Comparison of ENCODE assay signal across 8 mouse cellular contexts in genomic region chr8:119311412-119311811, GRCm38 (mm10). TPM values are rescaled to one million over a fixed set of nuclear protein-coding genes. Genes with fewer than 3 reads are reported as not detected.
A peak's percentile ranks its signal among the peaks of the same experiment; 100 is the strongest.
DNase-seq lines count a peak whose midpoint lies in the region; ATAC-seq and TF ChIP-seq lines count a peak whose summit lies in the region.
"Had no signal": no experiment of that assay in that cellular context is flagged by ENCODE, and none has a peak within 500 bp of the region (broad histone marks: within the 10 kb centered on the region; RNA-seq: fewer than 3 reads in every experiment).

No protein-coding gene starts in this region.

- no peak for ATAC-seq in kidney, postnatal 0 days (replicated peaks; ENCODE audit: low FRiP score, low read depth)
- ATAC-seq in megakaryocyte-erythroid progenitor cell, adult 5-6 weeks (replicated peaks; ENCODE audit: low FRiP score, low TSS enrichment, poor library complexity, severe bottlenecking) = 0 out of 2 replicates have a peak, but pooled peaks have one; percentile 51

- WGBS in kidney, postnatal 0 days = 33% methylated on average over 3 of the region's 3 CpGs

- no peaks in the 10 kb centered on the region for H3K4me1 ChIP-seq in kidney, postnatal 0 days (replicated peaks; ENCODE audit: insufficient read depth, low read length)
- no peaks in the 10 kb centered on the region for H3K4me1 ChIP-seq in MEL (ENCODE audit: control insufficient read depth in 1 of 2, insufficient read depth in 2 of 2, low read length in 2 of 2)
- no peaks in the 10 kb centered on the region for H3K4me1 ChIP-seq in bone marrow macrophage, adult 2 months (ENCODE audit: control insufficient read depth, insufficient read depth, low read length)
- H3K4me1 ChIP-seq: limb, embryonic 13.5 days had no signal

- H3K4me3 ChIP-seq in kidney, postnatal 0 days (replicated peaks; ENCODE audit: low read depth, low read length) = no peak overlapping the region
- no peak overlapping the region for H3K4me3 ChIP-seq in MEL (ENCODE audit: control insufficient read depth in 1 of 2, insufficient read depth in 1 of 2, low read depth in 2 of 2, low read length in 2 of 2)
- no peak overlapping the region for H3K4me3 ChIP-seq in bone marrow macrophage, adult 2 months (ENCODE audit: insufficient read depth, low read length)
- H3K4me3 ChIP-seq: limb, embryonic 13.5 days had no signal

- H3K79me2 ChIP-seq in MEL (ENCODE audit: control insufficient read depth, insufficient read depth, low read length, poor library complexity) = no peaks in the 10 kb centered on the region

- peak; percentile 67 for TF ChIP-seq CTCF in kidney, postnatal 0 days (IDR thresholded peaks at IDR 0.05; ENCODE audit: low read depth)
- TF ChIP-seq CTCF in MEL (IDR thresholded peaks at IDR 0.05 in 2 of 3, conservative IDR thresholded peaks at IDR 0.05 in 1 of 3; ENCODE audit: control insufficient read depth in 1 of 3, insufficient read depth in 1 of 3, low read depth in 2 of 3, low read length in 3 of 3, poor library complexity in 1 of 3, severe bottlenecking in 1 of 3) = peak; percentile 34 to 68 (median 67); a peak in 5 of 6 replicates
- peak; percentile 65 for TF ChIP-seq CTCF in bone marrow macrophage, adult 2 months (IDR thresholded peaks at IDR 0.05; ENCODE audit: low read depth, low read length)

- H3K4me2 ChIP-seq in kidney, postnatal 0 days (ENCODE audit: low read length) = no peak overlapping the region
- H3K4me2 ChIP-seq: limb, embryonic 13.5 days had no signal

- TF ChIP-seq POLR2A in MEL (IDR thresholded peaks at IDR 0.05; ENCODE audit: control insufficient read depth in 1 of 2, insufficient read depth in 1 of 2, low read depth in 1 of 2, low read length in 2 of 2, poor library complexity in 1 of 2) = no peak
- no peak for TF ChIP-seq POLR2A in bone marrow macrophage, adult 2 months (IDR thresholded peaks at IDR 0.05; ENCODE audit: borderline replicate concordance, low read depth, low read length)

- TF ChIP-seq RAD21 in MEL (IDR thresholded peaks at IDR 0.05; ENCODE audit: low read depth, low read length) = peak; percentile 63

- H3K36me3 ChIP-seq in kidney, postnatal 0 days (ENCODE audit: insufficient read depth, low read length) = no peaks in the 10 kb centered on the region
- no peaks in the 10 kb centered on the region for H3K36me3 ChIP-seq in MEL (ENCODE audit: control insufficient read depth in 1 of 2, insufficient read depth in 2 of 2, low read length in 2 of 2)
- H3K36me3 ChIP-seq: limb, embryonic 13.5 days had no signal

- no peaks in the 10 kb centered on the region for H3K9me3 ChIP-seq in kidney, postnatal 0 days (replicated peaks; ENCODE audit: low read length)
- H3K9me3 ChIP-seq in MEL (replicated peaks; ENCODE audit: insufficient read depth, low read length) = no peaks in the 10 kb centered on the region

- no peak for DNase-seq in kidney, postnatal 0 days (ENCODE audit: low spot score)
- no peak for DNase-seq in kidney, adult 11 months
- peak; percentile 57 for DNase-seq in MEL (ENCODE audit: low read depth, low spot score)
- no peak for DNase-seq in ovary, postnatal 14 days (ENCODE audit: low spot score)
- no peak for DNase-seq in layer of hippocampus, postnatal 14 days (ENCODE audit: low spot score in 2 of 2)

- H3K27me3 ChIP-seq in kidney, postnatal 0 days (ENCODE audit: insufficient read depth, low read length) = no peaks in the 10 kb centered on the region
- H3K27me3 ChIP-seq in MEL (ENCODE audit: control insufficient read depth in 1 of 2, insufficient read depth in 2 of 2, low read length in 2 of 2) = no peaks in the 10 kb centered on the region
- H3K27me3 ChIP-seq: limb, embryonic 13.5 days had no signal

- H3K9ac ChIP-seq in kidney, postnatal 0 days (ENCODE audit: low read depth, low read length) = no peak overlapping the region
- no peak overlapping the region for H3K9ac ChIP-seq in MEL (ENCODE audit: control insufficient read depth, low read depth, low read length, poor library complexity, severe bottlenecking)
- H3K9ac ChIP-seq: limb, embryonic 13.5 days had no signal

- no peak for TF ChIP-seq EP300 in MEL (IDR thresholded peaks at IDR 0.05; ENCODE audit: low read depth in 1 of 2, low read length in 2 of 2)

- H3K27ac ChIP-seq in kidney, postnatal 0 days = no peak overlapping the region
- no peak overlapping the region for H3K27ac ChIP-seq in MEL (ENCODE audit: control insufficient read depth, low read depth, low read length)
- no peak overlapping the region for H3K27ac ChIP-seq in bone marrow macrophage, adult 2 months (ENCODE audit: insufficient read depth, low read depth, low read length)
- H3K27ac ChIP-seq: limb, embryonic 13.5 days had no signal

TF ChIP-seq in MEL, 35 proteins besides CTCF, POLR2A, EP300 and RAD21:
- no peak for TF ChIP-seq TBP (IDR thresholded peaks at IDR 0.05; ENCODE audit: low read depth, low read length)
- TF ChIP-seq ZNF384 (IDR thresholded peaks at IDR 0.05; ENCODE audit: low read depth, low read length) = no peak
- TF ChIP-seq MYB (IDR thresholded peaks at IDR 0.05; ENCODE audit: low read depth, low read length) = no peak
- TF ChIP-seq JUND (IDR thresholded peaks at IDR 0.05; ENCODE audit: low read depth, low read length) = no peak
- TF ChIP-seq BHLHE40 (IDR thresholded peaks at IDR 0.05; ENCODE audit: borderline replicate concordance, low read depth, low read length) = no peak
- peak; percentile 54 for TF ChIP-seq ZC3H11A (IDR thresholded peaks at IDR 0.05; ENCODE audit: low read depth, low read length)
- TF ChIP-seq HCFC1 (IDR thresholded peaks at IDR 0.05; ENCODE audit: low read depth, low read length) = no peak
- TF ChIP-seq NRF1 (IDR thresholded peaks at IDR 0.05; ENCODE audit: insufficient read depth, low read depth, low read length, poor library complexity, severe bottlenecking) = no peak
- TF ChIP-seq MAX (IDR thresholded peaks at IDR 0.05; ENCODE audit: low read length) = no peak
- TF ChIP-seq POLR2AphosphoS2 (IDR thresholded peaks at IDR 0.05; ENCODE audit: low read length) = no peak
- no peak for TF ChIP-seq MYC (IDR thresholded peaks at IDR 0.05; ENCODE audit: low read depth, low read length)
- peak; percentile 66 for TF ChIP-seq SMC3 (IDR thresholded peaks at IDR 0.05; ENCODE audit: low read depth, low read length)
- no peak for TF ChIP-seq CHD2 (IDR thresholded peaks at IDR 0.05; ENCODE audit: low read length)
- no peak for TF ChIP-seq USF2 (IDR thresholded peaks at IDR 0.05; ENCODE audit: borderline replicate concordance in 1 of 2, insufficient read depth in 1 of 2, low read depth in 1 of 2, low read length in 2 of 2)
- no peak for TF ChIP-seq MEF2A (IDR thresholded peaks at IDR 0.05; ENCODE audit: extremely low read depth, insufficient replicate concordance, low read depth, low read length, poor library complexity, severe bottlenecking)
- TF ChIP-seq SIN3A (IDR thresholded peaks at IDR 0.05; ENCODE audit: low read length) = no peak
- no peak for TF ChIP-seq TAL1 (IDR thresholded peaks at IDR 0.05; ENCODE audit: low read length)
- no peak for TF ChIP-seq ETS1 (IDR thresholded peaks at IDR 0.05; ENCODE audit: low read depth, low read length)

RNA-seq across cellular contexts. Expression of gene Hsbp1, which starts 32.9 kb away (rescaled TPM):
- 354 and 357 TPM in 2 replicates for polyA plus RNA-seq in kidney, postnatal 0 days (2015; fragmentation: Nextera tagmentation; extraction: Ambion mirVana)
- total RNA-seq in MEL (2012; rRNA removed) = 91.8 and 109 TPM in 2 replicates
- 100 to 1,000 TPM in 1 of 2 experiments, not detected in 1; 128 TPM for polyA plus RNA-seq in MEL (2012; ENCODE audit: insufficient read depth in 1 of 2, insufficient read length in 2 of 2, low read depth in 1 of 2, low replicate concordance in 2 of 2, missing spikeins in 1 of 2)
- polyA plus RNA-seq in bone marrow macrophage, adult 2 months (2012; ENCODE audit: insufficient read depth, insufficient read length, missing spikeins) = 224 and 232 TPM in 2 replicates
- 89.2 and 116 TPM in 2 replicates for total RNA-seq in megakaryocyte-erythroid progenitor cell, adult 5-6 weeks (2014; fragmentation: Nextera tagmentation)
- total RNA-seq in megakaryocyte-erythroid progenitor cell, adult 5-6 weeks (2017) = 103 and 110 TPM in 2 replicates
- total RNA-seq in layer of hippocampus, postnatal 14 days (2021) = 100 to 1,000 TPM; 540 to 542 TPM
